28 mouse cellular contexts compared by ENCODE assay signal in the genomic region with DNA sequence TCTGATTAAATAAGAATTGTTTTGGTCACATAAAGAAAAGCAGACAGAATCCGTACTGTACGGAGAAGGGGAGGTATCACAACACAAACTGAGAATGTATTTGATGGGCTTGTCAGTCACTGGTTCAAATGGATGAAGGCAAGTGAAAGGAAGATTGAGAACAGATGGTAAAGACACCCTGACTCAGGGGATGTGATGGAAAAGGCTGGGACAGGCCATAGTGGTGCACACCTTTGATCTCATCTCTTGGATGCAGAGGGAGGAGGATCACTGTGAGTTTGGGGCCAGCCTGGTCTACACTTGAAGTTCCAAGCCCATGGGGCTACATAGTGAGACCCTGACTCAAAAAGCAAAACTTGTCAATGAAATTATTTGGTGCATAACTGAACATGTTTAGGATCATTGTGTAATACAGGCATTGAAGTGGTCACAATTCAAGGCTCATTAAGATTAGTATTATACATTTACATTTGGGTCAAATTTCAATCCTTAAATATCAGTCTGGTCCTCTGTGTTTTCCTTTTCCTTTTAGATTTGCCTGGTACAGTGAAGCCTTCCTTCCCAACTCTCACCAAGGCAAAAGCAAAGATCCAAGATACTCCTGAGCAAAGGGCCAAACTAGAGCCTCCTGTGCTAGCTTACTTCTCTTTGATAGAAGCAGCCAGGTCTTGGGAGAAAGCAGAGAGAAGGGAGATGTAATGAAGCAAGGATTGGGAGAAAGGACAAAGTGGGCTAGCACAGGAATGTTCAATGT. TPM values are rescaled to one million over a fixed set of nuclear protein-coding genes. Genes with fewer than 3 reads are reported as not detected.
DNase-seq lines count a peak whose midpoint lies in the region; ATAC-seq and TF ChIP-seq lines count a peak whose summit lies in the region.
"Had no signal": no experiment of that assay in that cellular context is flagged by ENCODE, and none has a peak within 500 bp of the region (broad histone marks: within the 10 kb centered on the region; RNA-seq: fewer than 3 reads in every experiment).

No protein-coding gene starts in this region.

- ATAC-seq in liver, embryonic 12.5 days: no peak
- no peak for ATAC-seq in megakaryocyte, adult 5-6 weeks (ENCODE audit: poor library complexity, severe bottlenecking)
- 0 out of 2 replicates have a peak, but pooled peaks have one; percentile 7 for ATAC-seq in monocyte, adult 5-6 weeks (replicated peaks; ENCODE audit: insufficient number of reproducible peaks, low FRiP score, low TSS enrichment, poor library complexity, severe bottlenecking)
- ATAC-seq: forebrain, embryonic 14.5 days; Patski had no signal

- H3K9me3 ChIP-seq in liver, embryonic 12.5 days (replicated peaks): no peaks in the 10 kb centered on the region
- H3K9me3 ChIP-seq in megakaryocyte, embryonic 14.5 days: no peaks in the 10 kb centered on the region
- H3K9me3 ChIP-seq: hindbrain, embryonic 12.5 days; limb, embryonic 13.5 days; midbrain, embryonic 12.5 days; neural tube, embryonic 15.5 days had no signal

- peak; percentile 12 for DNase-seq in liver, adult 2 months (ENCODE audit: extremely low read depth, low read depth, low spot score)
- DNase-seq in adipocyte (ENCODE audit: low spot score): peak; percentile 60
- DNase-seq in thymus, postnatal 36 days: no peak
- no peak for DNase-seq in right cerebral cortex, postnatal 4 days
- DNase-seq: adrenal gland, postnatal 36 days; cerebellum, adult 8-10 months; cerebellum, postnatal 25 days; gastrocnemius, postnatal 14 days; heart, postnatal 36 days; kidney, adult 11 months; kidney, postnatal 25 days; retina, postnatal 1 day; right cerebral cortex, postnatal 25 days; spleen, adult 18-20 months; thymus, adult 2 months; thymus, postnatal 4 days had no signal

- H3K27ac ChIP-seq in liver, adult 2 months (replicated peaks; ENCODE audit: insufficient read depth, low read depth, low read length): no peak overlapping the region
- no peak overlapping the region for H3K27ac ChIP-seq in liver, embryonic 12.5 days
- H3K27ac ChIP-seq: hindbrain, embryonic 12.5 days; left cerebral cortex, adult 2 months; limb, embryonic 13.5 days; midbrain, embryonic 12.5 days; neural tube, embryonic 15.5 days had no signal

- H3K9ac ChIP-seq in liver, adult 2 months (ENCODE audit: low read depth, low read length): no peak overlapping the region
- no peak overlapping the region for H3K9ac ChIP-seq in liver, embryonic 12.5 days
- H3K9ac ChIP-seq: hindbrain, embryonic 12.5 days; limb, embryonic 13.5 days; midbrain, embryonic 12.5 days; neural tube, embryonic 15.5 days had no signal

- H3K4me1 ChIP-seq in liver, adult 2 months (ENCODE audit: control insufficient read depth, insufficient read depth, low read length): peaks cover 2% of the 10 kb centered on the region; the same call in 1 of the 2 replicates
- peaks cover 13% of the 10 kb centered on the region for H3K4me1 ChIP-seq in liver, embryonic 12.5 days
- H3K4me1 ChIP-seq in megakaryocyte, embryonic 14.5 days: peaks cover 28% of the 10 kb centered on the region
- H3K4me1 ChIP-seq: limb, embryonic 13.5 days had no signal

- TF ChIP-seq CTCF in liver, adult 2 months (IDR thresholded peaks at IDR 0.05; ENCODE audit: low read depth, low read length): no peak

- no peaks in the 10 kb centered on the region for H3K27me3 ChIP-seq in liver, adult 2 months (ENCODE audit: control insufficient read depth, insufficient read depth, low read length)
- H3K27me3 ChIP-seq in liver, embryonic 12.5 days (replicated peaks): peaks cover 5% of the 10 kb centered on the region; the same call in 1 of the 2 replicates
- peaks cover 3% of the 10 kb centered on the region for H3K27me3 ChIP-seq in megakaryocyte, embryonic 14.5 days (replicated peaks)
- H3K27me3 ChIP-seq: hindbrain, embryonic 12.5 days; limb, embryonic 13.5 days; midbrain, embryonic 12.5 days; neural tube, embryonic 15.5 days; Patski had no signal

- TF ChIP-seq POLR2A in liver, adult 2 months (IDR thresholded peaks at IDR 0.05; ENCODE audit: extremely low read depth, insufficient read depth, low read length): no peak

- WGBS in liver, adult 2 months: 96% methylated on average over 2 of the region's 2 CpGs
- 81% methylated on average over 2 of the region's 2 CpGs for WGBS in liver, embryonic 12.5 days (ENCODE audit: insufficient replicate concordance)

- H3K4me3 ChIP-seq in liver, adult 2 months (ENCODE audit: insufficient read depth, low read depth, low read length): no peak overlapping the region
- no peak overlapping the region for H3K4me3 ChIP-seq in liver, embryonic 12.5 days
- H3K4me3 ChIP-seq in megakaryocyte, embryonic 14.5 days (replicated peaks): peak overlapping the region; percentile 35
- H3K4me3 ChIP-seq: hindbrain, embryonic 12.5 days; left cerebral cortex, adult 2 months; limb, embryonic 13.5 days; midbrain, embryonic 12.5 days; neural tube, embryonic 15.5 days had no signal

- H3K79me2 ChIP-seq in liver, adult 2 months (ENCODE audit: control insufficient read depth, insufficient read depth, low read length): no peaks in the 10 kb centered on the region

- peaks cover 2% of the 10 kb centered on the region; the same call in 1 of the 2 replicates for H3K36me3 ChIP-seq in liver, adult 2 months (ENCODE audit: control insufficient read depth, insufficient read depth, low read length)
- H3K36me3 ChIP-seq in liver, embryonic 12.5 days: no peaks in the 10 kb centered on the region
- no peaks in the 10 kb centered on the region for H3K36me3 ChIP-seq in megakaryocyte, embryonic 14.5 days (replicated peaks; ENCODE audit: low read length)
- H3K36me3 ChIP-seq: hindbrain, embryonic 12.5 days; limb, embryonic 13.5 days; midbrain, embryonic 12.5 days; neural tube, embryonic 15.5 days had no signal

- H3K4me2 ChIP-seq in liver, embryonic 12.5 days: no peak overlapping the region
- H3K4me2 ChIP-seq: heart, embryonic 11.5 days; hindbrain, embryonic 12.5 days; limb, embryonic 13.5 days; midbrain, embryonic 12.5 days; neural tube, embryonic 15.5 days had no signal

RNA-seq across cellular contexts. Expression of gene Dhx40, which starts 3.2 kb away (rescaled TPM):
- total RNA-seq in liver, adult 2 months (2014; rRNA removed): 28.6 and 28.9 TPM in 2 replicates
- 3.4 and 3.5 TPM in 2 replicates for polyA plus RNA-seq in liver, adult 2 months (2012; rRNA removed)
- 10.0 TPM in 2 replicates for polyA plus RNA-seq in liver, embryonic 12.5 days (2016; fragmentation: Nextera tagmentation; extraction: Ambion mirVana)
- 1.1 and 2.2 TPM in 2 replicates for polyA plus RNA-seq in megakaryocyte, embryonic 14.5 days (2012; ENCODE audit: insufficient read depth, low replicate concordance)
- total RNA-seq in megakaryocyte, adult 5-6 weeks (2015): 36.4 and 38.1 TPM in 2 replicates
- total RNA-seq in megakaryocyte, adult 5-6 weeks (2017): 42.5 and 42.8 TPM in 2 replicates
- 67.6 to 151 TPM (median 147 TPM) in 3 replicates for total RNA-seq in monocyte, adult 5-6 weeks (2017)

RNA-seq across cellular contexts. Expression of gene Cltc, which starts 53.4 kb away (rescaled TPM):
- 191 and 225 TPM in 2 replicates for total RNA-seq in liver, adult 2 months (2014; rRNA removed)
- polyA plus RNA-seq in liver, adult 2 months (2012; rRNA removed): 43.8 and 49.9 TPM in 2 replicates
- 133 and 135 TPM in 2 replicates for polyA plus RNA-seq in liver, embryonic 12.5 days (2016; fragmentation: Nextera tagmentation; extraction: Ambion mirVana)
- 8.7 and 11.1 TPM in 2 replicates for polyA plus RNA-seq in megakaryocyte, embryonic 14.5 days (2012; ENCODE audit: insufficient read depth, low replicate concordance)
- total RNA-seq in megakaryocyte, adult 5-6 weeks (2015): 272 and 311 TPM in 2 replicates
- total RNA-seq in megakaryocyte, adult 5-6 weeks (2017): 184 and 190 TPM in 2 replicates
- 160 to 175 TPM (median 162 TPM) in 3 replicates for total RNA-seq in monocyte, adult 5-6 weeks (2017)

Comparison
In these comparisons a context has a peak if more than half of its experiments do, and no peak if none do; other contexts are left out.
1. DNase-seq: peak in liver, adult 2 months (single experiment) and adipocyte (single experiment); none in thymus, postnatal 36 days (0 of 2) and right cerebral cortex, postnatal 4 days (single experiment).